Mouse (Mus musculus): ENCODE data around the gene Rbm17. TPM values are rescaled to one million over a fixed set of nuclear protein-coding genes. Genes with fewer than 3 reads are reported as not detected.

The Rbm17 gene
- total RNA-seq, 2 experiments from 2014 or later = 45.3 to 53.5 TPM

- intact Hi-C loops (cut with DNase I) = no loop called here
- DNase-seq = no peak
These were observed 2.2 kb downstream of the Rbm17 start for GRCm38 (mm10) chr2:11601795-11602194.

DNA sequence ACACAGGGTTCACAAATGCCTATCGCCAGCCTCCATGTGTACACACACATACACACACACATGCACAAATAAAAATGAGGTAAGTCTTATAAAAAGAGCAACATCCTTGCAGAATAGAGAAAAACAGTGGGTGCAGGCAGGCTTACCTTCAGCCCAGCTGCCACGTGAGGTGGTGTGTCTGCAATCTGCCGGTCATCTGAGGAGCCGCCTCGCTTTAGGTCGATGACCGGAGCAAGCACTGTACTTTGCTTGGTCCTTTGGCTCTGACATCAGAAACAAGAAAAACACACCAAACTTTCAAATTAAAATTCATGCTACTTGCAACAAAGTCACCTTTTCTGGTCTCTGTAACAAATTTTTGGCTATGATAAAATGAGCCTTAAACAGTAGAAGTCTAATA lies 6.0 kb downstream of the Rbm17 start:
- DNase-seq = no peak
- intact Hi-C loops (cut with DNase I) = no loop called here

GRCm38 (mm10) chr2:11596690-11597089 lies 7.3 kb downstream of the Rbm17 start:
- intact Hi-C loops (cut with DNase I) = no loop called here

GRCm38 (mm10) chr2:11587996-11588395 lies 16.0 kb downstream of the Rbm17 start:
- DNase-seq = no peak
- intact Hi-C loops (cut with DNase I) = loop anchor here (5.0 kb wide), 1 partner anchor 586 kb away; no protein-coding TSS in a partner anchor

More at GRCm38 (mm10) chr2:11596690-11597089, 7.3 kb downstream of the Rbm17 start:
- no peak for DNase-seq

GRCm38 (mm10) chr2:11579399-11579798 lies 24.6 kb downstream of the Rbm17 start:
- DNase-seq = no peak
- intact Hi-C loops (cut with DNase I) = no loop called here

- intact Hi-C loops (cut with DNase I) = no loop called here
- no peak for DNase-seq
These were observed 25.8 kb downstream of the Rbm17 start for GRCm38 (mm10) chr2:11578187-11578586.

DNA sequence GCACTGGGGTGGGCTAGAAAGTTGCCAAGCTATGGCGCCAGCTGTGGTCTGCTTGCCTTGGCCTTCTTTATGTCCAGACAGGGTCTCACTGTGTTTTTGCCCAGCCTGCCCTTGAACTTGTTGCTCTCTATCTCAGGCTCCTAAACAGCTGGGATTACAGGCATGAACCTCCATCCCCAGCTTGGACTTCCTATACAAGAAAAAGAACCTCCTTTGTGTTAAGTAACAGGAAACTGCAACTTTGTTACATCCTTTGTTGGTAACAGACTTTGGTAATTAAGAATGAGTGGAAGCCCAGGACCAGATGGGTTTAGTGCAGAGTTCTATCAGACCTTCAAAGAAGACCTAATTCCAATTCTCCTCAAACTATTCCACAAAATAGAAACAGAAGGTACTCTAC lies 30.3 kb downstream of the Rbm17 start:
- DNase-seq = no peak
- intact Hi-C loops (cut with DNase I) = no loop called here

DNA sequence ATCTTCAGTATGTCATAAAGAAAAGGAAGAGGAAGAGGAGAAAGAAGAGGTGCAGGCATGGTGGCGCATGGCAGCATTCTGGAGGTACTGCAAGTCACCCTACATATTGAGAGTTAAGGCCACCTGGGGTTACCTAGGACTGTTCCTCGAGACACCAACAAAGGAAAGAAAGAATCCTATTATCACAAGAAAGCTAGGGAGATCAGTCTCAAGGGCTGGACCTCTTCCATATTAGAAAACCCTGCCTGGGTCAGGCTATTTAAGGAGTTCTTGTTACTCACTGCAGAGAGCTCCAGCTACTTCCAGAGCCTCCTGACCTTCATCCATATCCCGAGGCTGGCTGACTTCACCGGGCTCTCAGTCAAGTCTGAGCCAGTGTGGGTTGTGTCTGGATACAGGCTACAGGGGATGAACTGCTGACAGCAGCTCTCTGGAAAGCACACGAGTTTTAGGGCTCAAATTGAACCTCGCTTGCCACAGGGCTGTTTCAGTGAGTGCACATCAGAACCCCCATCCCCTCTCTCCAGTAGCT lies 32.9 kb downstream of the Rbm17 start:
- DNase-seq = no peak
- intact Hi-C loops (cut with DNase I) = no loop called here

GRCm38 (mm10) chr2:11568471-11568870 lies 35.5 kb downstream of the Rbm17 start:
- intact Hi-C loops (cut with DNase I) = no loop called here
- no peak for DNase-seq

GRCm38 (mm10) chr2:11567781-11568362 lies 36.1 kb downstream of the Rbm17 start:
- intact Hi-C loops (cut with DNase I) = no loop called here
- no peak for DNase-seq

DNA sequence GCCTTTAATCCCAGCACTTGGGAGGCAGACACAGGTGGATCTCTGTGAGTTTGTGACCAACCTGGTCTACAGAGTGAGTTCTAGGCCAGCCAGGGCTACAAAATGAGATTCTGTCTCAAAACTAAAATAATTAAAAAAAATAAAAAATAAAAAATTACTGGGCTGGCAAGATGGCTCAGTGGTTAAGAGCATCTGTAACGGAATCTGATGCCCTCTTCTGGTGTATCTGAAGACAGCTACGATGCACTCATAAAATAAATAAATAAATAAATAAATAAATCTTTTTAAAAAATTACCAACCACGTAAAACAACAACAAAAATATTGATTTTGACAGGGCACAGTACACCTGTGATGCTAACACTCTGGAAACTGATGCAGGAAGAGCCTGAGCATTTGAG lies 37.1 kb downstream of the Rbm17 start:
- DNase-seq = no peak
- intact Hi-C loops (cut with DNase I) = no loop called here

- intact Hi-C loops (cut with DNase I) = no loop called here
These were observed 37.7 kb downstream of the Rbm17 start for GRCm38 (mm10) chr2:11566241-11566640.

GRCm38 (mm10) chr2:11564768-11565167 lies 39.2 kb downstream of the Rbm17 start:
- DNase-seq = no peak
- intact Hi-C loops (cut with DNase I) = no loop called here

More at GRCm38 (mm10) chr2:11566241-11566640, 37.7 kb downstream of the Rbm17 start:
- DNase-seq = no peak

DNA sequence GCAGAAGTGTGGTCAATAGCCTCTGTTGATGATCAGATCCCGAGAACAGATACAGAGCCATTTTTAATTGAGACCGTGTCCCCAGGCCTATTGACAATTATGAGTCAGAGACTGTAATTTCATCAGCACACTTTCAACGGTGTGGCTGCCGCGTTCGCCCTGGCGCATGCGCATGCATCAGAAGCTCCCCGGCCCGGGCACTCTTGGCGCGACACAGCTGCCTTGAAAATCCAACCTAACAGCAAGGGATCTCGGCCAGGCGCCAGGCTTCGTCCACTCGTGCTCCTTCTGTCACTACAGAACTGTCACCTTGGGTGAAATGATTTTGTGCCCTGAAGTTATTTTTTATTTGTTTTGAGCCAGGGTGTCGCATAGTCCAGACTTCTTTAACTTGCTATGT lies 40.7 kb downstream of the Rbm17 start:
- intact Hi-C loops (cut with DNase I) = no loop called here
- DNase-seq = no peak

DNA sequence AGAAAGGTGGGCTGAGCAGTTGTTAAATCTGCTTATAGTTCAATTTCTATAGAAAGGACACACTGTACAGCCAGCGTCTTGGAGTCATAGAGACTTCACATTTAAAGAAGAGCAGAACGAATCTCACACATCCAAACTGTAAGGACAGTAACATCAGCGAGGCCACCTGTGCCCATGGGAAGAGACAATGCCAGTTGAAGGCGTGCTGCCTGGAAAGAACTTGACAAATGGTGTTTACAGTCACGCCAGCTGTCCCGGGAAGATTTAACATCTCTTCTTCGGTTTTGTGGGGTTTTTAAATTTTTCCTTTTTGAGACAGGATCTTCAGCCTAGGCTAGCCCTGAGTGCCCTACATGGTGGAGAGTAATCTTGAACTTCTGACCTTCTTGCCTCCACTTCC lies 45.3 kb downstream of the Rbm17 start:
- intact Hi-C loops (cut with DNase I) = no loop called here
- DNase-seq = no peak

DNA sequence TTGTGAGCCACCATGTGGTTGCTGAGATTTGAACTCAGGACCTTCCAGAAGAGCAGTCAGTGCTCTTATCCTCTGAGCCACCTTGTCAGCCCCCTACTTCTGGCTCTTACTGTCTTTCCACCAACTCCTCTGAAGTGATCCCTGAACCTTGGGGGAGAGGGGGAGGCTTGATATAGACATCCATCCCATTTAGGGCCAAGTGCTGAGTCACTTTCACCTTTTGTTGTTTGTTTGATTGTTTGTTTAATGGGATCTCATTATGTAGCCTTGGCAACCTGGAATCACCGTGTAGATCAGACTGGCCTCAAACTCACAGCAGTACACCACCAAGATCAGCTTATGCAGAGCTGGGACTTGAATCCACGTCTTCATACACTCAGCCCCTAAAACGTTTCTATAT lies 46.7 kb downstream of the Rbm17 start:
- intact Hi-C loops (cut with DNase I) = no loop called here

DNA sequence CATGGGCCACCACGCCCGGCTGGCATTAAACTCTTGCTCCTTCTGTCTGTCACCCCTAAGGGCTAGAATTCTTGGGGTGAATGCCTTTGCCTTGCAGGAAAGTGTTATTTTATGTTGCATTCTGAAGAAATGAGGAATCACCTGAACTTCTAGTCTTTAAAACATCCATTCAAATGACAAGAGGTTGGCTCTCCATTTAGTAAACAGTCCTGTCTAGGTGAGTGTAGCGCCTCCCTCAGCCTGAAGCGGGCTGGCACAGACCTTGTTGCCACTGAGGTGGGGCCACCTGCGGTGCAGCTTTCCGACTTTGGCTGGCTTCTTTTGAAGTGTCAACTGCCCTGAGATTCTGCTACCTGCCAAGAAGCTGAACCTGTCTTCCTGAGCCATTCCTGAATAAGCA lies 48.6 kb downstream of the Rbm17 start:
- no peak for DNase-seq
- intact Hi-C loops (cut with DNase I) = no loop called here

More for the DNA sequence above, 46.7 kb downstream of the Rbm17 start:
- DNase-seq = no peak

DNA sequence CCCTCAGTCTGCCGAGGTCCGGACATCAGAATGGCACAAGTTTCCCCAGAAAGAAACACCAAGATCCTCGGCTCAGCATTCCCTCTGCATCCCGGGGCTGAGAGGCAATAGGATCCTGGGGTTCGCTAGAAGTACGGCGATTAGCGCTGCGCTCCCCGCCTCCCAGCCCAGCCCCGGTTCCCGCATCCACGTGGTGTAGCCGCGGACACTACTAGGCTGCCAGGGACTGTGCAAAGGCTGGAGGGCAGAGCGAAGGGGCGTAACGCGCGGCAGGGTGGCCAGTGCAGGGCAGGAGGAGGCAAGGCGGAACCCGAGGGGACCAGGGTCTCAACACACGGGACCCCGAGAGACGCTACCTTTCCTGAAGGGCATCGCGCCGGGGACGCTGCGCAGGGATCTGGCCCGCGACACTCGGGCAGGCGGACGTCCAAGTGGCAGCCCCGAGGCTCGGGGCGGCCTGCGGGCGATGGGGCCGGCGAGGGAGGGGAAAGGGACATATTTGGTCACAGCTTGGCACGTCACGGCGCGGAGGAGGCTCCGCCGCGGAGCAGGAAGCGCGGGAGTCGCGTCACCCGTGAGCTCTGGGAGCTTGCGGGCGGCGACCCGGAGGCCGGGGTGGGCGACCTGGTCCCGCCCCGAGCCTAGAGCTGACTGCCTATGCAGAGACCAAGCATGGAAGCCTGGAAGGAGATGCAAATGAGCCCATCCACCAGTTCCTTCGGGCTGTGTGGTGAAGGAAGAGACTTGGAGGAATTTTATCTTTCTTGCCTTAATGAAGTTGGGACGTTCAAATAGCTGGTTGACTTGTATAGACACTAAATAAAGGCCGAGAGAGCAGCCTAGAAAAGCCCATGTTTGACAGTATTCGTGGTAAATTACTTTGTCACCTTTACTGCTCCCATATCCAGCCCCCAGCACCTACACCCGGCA lies 50.2 kb downstream of the Rbm17 start, which contains the start of gene Pfkfb3:
Gene Pfkfb3, minus strand, starts transcription at position 607 of the 930 bp plus-strand sequence.
- DNase-seq = peak; percentile 66
- intact Hi-C loops (cut with DNase I) = no loop called here

DNA sequence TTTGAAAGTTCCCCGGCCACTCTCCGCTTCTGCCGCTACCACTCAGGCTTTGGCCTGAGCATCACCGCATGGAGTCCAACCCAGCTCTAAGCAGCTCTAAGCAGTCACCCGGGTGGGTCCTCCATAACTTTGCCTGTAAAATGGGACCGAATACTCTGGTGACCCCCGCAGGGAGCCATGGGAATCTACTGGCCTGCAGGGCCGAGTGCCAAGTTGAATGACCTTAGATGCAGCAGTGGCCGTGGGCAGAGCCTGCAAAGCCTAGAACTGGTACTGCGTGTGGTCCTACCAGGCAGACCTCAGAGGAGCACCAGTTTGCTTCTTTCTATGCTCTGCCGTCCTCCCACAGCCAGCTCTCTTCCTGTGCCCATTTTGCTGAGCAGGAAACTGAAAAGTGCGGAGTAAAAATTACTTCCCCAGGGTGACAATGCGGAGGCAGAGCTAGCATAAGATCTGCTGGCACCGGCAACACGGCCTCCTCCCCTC lies 50.9 kb downstream of the Rbm17 start:
- peak in 1 of 2 experiments; percentile 24 for DNase-seq
- intact Hi-C loops (cut with DNase I) = no loop called here

DNA sequence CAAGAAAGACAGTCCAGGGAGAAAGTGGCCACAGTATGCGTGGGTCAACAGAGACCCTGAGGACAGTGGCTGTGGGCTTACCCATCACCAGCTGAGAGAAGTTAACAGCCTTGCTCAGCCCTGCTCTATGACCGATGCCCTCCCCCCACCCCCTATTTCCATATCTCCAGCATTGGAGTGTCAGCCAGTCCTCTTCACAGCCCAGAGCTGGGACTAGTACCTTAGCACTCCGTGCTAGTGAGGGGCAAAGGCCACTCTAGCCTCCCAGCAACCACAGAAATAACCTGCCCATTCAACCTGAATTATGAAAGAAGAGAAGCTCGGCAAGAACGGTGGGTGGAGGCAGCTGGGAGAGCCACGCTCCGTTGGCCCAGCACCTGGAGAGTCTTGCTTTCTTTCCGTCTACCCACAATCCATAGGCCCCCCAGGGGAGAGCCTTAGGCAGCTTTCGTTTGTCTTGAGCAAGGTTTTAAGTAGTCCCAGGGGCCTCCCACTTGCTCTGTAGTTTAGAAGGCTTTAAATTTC lies 51.6 kb downstream of the Rbm17 start:
- intact Hi-C loops (cut with DNase I) = no loop called here

DNA sequence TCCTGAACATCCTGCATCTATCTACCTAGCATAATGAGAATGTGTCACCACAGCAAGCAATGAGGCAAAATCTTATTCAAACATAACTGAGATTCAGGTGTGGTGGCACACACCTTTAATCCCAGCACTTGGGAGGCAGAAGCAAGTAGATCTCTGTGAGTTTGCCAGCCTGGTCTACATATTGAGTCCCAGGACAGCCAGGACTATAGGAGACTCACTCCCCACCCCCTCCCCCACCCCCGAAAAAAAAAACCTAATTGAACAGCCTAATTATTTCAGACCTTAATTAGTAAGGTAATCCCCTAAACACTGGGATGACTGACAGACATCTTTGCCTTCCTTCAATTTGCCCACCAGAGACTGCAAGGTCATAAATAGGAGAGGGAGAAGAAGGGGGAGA lies 52.2 kb downstream of the Rbm17 start:
- intact Hi-C loops (cut with DNase I) = no loop called here
- no peak for DNase-seq

More for the DNA sequence above, 51.6 kb downstream of the Rbm17 start:
- no peak for DNase-seq

Data from gastrocnemius, postnatal 36 days (tissue).